Mouse (Mus musculus): ENCODE measurements around the gene Vps29. TPM values are rescaled to one million over a fixed set of nuclear protein-coding genes. Genes with fewer than 3 reads are reported as not detected.

Gene Vps29
- polyA plus RNA-seq (2015; fragmentation: Nextera tagmentation; extraction: Ambion mirVana): 131 and 141 TPM in 2 replicates

DNA sequence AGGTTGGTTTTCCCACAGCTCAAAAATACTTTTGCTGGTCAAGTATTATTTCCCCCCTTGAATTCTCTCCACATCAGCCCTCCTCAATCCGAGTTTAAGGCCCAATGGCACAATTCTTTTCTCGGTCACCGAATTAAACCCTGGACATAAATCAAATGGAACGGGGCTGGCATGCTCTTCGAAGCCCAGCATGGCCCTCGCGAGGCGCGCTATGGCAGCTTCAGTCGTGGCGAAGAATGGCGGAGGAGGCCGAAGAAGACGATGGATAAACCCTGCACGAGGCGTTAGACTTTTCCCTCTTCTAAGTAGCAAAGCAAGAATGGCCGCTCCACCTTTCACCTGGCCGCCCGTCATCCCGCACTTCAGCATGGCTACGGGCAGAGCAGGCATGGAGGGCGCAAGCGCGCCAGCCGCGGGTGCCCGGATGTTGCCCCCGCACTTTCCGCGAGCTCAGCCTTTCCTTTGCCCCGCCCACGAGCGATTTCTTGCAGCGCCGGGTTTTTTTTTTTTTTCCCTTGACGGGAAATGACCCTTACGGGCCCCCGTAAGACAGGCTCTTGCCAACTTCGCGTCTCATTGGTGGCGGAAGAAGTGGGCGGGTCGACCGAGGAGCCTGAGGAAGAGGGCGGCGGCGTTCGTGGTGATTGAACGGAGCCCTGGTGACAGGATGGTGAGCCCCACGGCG is at the start of gene Vps29, which contains the start of gene Rad9b:
Gene Vps29 (plus strand): TSS at position 563 of the 685 bp plus-strand sequence.
Gene Rad9b (minus strand): TSS at position 427 of the 685 bp plus-strand sequence.
- no peaks in the 10 kb centered on the region for H3K27me3 ChIP-seq
- DNase-seq (peak; percentile 98), ATAC-seq (ENCODE audit: low read depth) (peak; percentile 94)
- peaks cover 25% of the 10 kb centered on the region for H3K4me1 ChIP-seq (replicated peaks)
- peak within 1 kb of the TSS; percentile 92 for H3K4me2 ChIP-seq
- H3K9me3 ChIP-seq (replicated peaks): no peaks in the 10 kb centered on the region
- WGBS (ENCODE audit: insufficient replicate concordance): 2% methylated on average over 51 of the region's 51 CpGs
- H3K9ac ChIP-seq: peak within 1 kb of the TSS; percentile 92
- peak within 1 kb of the TSS; percentile 97 for H3K4me3 ChIP-seq (replicated peaks)
- peak within 1 kb of the TSS; percentile 78 for H3K27ac ChIP-seq
- no peaks in the 10 kb centered on the region for H3K36me3 ChIP-seq

DNA sequence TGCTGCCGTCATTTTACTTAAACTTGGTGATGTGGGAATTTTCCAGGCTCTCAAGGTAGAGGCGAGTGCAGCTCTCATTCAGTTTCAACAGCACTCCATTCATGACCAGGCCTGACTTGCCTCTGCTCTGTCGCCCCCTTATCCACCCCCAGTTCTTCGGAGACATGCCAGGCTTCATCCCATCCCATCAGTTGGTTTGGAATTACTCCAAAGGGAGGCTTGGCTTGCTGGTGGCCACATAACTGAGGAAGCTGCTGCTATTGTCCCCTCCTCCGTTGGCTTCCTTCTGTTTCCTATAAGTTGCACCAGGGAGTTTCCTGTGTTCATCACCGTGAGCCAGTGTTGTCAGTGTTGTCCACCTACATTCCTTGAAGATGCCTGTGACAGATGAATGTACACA is 49.6 kb upstream of the Vps29 start:
- Histone ChIP-seq H3K9ac (no peak overlapping the region), H3K36me3 (peaks cover 12% of the 10 kb centered on the region), H3K27me3 (no peaks in the 10 kb centered on the region), H3K4me3 (replicated peaks) (no peak overlapping the region), H3K27ac (no peak overlapping the region), H3K9me3 (replicated peaks) (no peaks in the 10 kb centered on the region), H3K4me2 (no peak overlapping the region), H3K4me1 (replicated peaks) (peaks cover 41% of the 10 kb centered on the region)
- WGBS (ENCODE audit: insufficient replicate concordance): 60% methylated on average over 6 of the region's 6 CpGs
- DNase-seq (no peak), ATAC-seq (ENCODE audit: low read depth) (no peak)

DNA sequence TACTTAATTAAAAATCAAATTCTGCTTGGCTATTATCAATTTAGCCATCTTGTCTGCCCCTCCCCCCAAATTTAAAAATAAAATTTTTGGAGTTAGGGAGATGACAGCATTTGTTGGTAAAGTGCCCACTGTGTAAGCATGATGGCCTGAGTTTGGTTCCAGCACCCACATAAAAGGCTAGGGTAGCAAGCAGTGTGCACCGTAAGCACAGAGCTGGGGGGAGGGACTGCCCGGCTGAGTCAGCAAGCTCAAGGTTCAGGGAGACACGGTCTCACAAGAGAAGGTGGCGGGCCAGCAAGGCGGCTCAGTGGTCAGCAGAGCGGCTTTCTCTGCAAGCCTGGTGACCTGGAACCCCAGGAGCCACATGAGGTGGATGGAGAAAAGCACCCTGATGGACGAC is 48.7 kb upstream of the Vps29 start:
- DNase-seq: no peak
- ATAC-seq (ENCODE audit: low read depth): no peak
- Histone ChIP-seq H3K9me3 (replicated peaks) (no peaks in the 10 kb centered on the region), H3K27ac (no peak overlapping the region), H3K4me3 (replicated peaks) (no peak overlapping the region), H3K9ac (no peak overlapping the region), H3K27me3 (no peaks in the 10 kb centered on the region), H3K4me2 (no peak overlapping the region), H3K36me3 (peaks cover 13% of the 10 kb centered on the region), H3K4me1 (replicated peaks) (peaks cover 41% of the 10 kb centered on the region)
- 79% methylated on average over 7 of the region's 7 CpGs for WGBS (ENCODE audit: insufficient replicate concordance)

DNA sequence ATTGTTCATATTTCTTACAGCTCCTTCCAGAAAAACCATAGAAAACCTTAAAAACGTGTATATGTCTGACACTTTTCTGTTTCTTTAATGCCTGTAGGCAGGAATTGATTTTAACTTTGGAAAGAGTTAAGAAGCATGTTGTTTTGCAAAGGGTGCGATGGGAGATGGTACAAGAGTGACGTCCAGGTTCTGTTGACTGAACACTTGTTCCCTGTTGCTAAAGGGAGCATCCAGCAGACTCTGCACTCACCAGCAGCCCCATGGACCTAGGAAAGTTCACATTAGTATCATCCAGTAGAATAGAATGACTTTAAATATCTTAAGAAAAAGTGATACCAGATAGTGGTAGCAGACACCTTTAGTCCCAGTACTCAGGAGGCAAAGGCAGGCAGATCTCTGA is 47.6 kb upstream of the Vps29 start:
- DNase-seq: no peak
- ATAC-seq (ENCODE audit: low read depth): no peak
- Histone ChIP-seq H3K36me3 (peaks cover 23% of the 10 kb centered on the region), H3K4me2 (no peak overlapping the region), H3K9ac (no peak overlapping the region), H3K4me3 (replicated peaks) (no peak overlapping the region), H3K4me1 (replicated peaks) (peaks cover 39% of the 10 kb centered on the region), H3K27me3 (no peaks in the 10 kb centered on the region), H3K9me3 (replicated peaks) (no peaks in the 10 kb centered on the region), H3K27ac (no peak overlapping the region)
- 82% methylated on average over 3 of the region's 3 CpGs for WGBS (ENCODE audit: insufficient replicate concordance)

DNA sequence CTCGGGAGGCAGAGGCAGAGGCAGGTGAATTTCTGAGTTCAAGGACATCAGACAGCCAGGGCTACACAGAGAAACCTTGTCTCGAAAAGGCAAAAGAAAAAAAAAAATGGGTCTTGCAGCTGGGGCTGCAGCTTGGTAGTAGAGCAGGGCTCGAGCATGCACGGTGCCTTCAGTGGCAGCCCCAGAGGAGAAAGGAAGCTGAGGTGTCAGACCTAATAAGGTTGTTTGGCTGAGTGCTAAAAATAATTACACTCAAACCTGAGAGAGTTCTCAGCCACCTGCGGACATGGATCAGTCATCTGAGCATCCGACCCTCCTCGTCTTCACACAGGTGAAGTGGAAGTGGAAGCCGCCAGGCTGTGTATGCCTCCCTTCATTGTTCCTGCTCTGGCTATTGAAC is 43.5 kb upstream of the Vps29 start:
- H3K9ac ChIP-seq: no peak overlapping the region
- no peak overlapping the region for H3K4me3 ChIP-seq (replicated peaks)
- H3K4me2 ChIP-seq: no peak overlapping the region
- no peak for ATAC-seq (ENCODE audit: low read depth)
- WGBS (ENCODE audit: insufficient replicate concordance): 80% methylated on average over 8 of the region's 8 CpGs
- peaks cover 46% of the 10 kb centered on the region for H3K36me3 ChIP-seq
- no peak overlapping the region for H3K27ac ChIP-seq
- H3K4me1 ChIP-seq (replicated peaks): peaks cover 25% of the 10 kb centered on the region
- H3K9me3 ChIP-seq (replicated peaks): no peaks in the 10 kb centered on the region
- DNase-seq: no peak
- no peaks in the 10 kb centered on the region for H3K27me3 ChIP-seq

DNA sequence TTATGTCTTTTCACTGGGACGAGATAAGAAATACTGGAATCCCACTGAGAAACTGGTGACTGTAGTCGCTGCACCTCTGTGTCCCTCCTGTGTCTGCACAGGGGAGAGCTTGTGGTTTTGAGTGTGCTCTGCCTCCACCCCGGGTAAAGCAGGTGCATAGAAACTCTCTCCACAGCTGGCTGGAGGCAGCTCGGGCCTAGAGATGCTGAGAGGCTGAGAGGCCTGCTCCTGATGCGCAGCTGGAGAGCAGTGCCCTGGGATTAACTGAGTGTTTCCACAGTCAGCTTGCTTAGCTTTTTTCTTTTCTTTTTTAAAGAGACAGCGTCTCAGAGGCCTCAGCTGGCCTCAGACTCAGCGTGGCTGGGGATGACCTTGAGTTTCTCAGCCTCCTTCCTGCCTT is 42.5 kb upstream of the Vps29 start:
- Histone ChIP-seq H3K36me3 (peaks cover 50% of the 10 kb centered on the region), H3K9ac (no peak overlapping the region), H3K27me3 (no peaks in the 10 kb centered on the region), H3K4me3 (replicated peaks) (no peak overlapping the region), H3K27ac (no peak overlapping the region), H3K4me1 (replicated peaks) (peaks cover 29% of the 10 kb centered on the region), H3K4me2 (no peak overlapping the region), H3K9me3 (replicated peaks) (no peaks in the 10 kb centered on the region)
- DNase-seq: no peak
- WGBS (ENCODE audit: insufficient replicate concordance): 75% methylated on average over 7 of the region's 7 CpGs
- ATAC-seq (ENCODE audit: low read depth): no peak

DNA sequence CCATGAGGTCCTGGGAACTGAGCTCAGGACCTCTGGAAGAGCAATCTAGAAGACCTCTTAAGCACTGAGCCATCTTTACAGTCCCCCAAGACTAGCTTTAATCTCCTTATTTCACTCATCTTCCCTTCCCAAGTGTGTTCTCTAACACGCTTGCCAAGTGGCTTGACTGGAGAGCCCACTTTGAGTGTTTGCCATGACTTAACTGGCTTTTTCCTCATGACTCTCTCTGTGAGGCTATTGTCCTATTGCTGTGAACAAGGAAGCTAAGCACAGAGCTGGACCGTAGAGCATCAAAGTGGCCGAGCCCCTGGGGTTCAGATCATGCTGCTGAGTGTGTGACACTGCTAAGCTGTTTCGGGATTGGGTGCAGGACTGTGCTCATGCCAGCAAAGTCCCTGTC is 41.8 kb upstream of the Vps29 start:
- Histone ChIP-seq H3K4me1 (replicated peaks) (peaks cover 36% of the 10 kb centered on the region), H3K27ac (no peak overlapping the region), H3K4me3 (replicated peaks) (no peak overlapping the region), H3K9ac (no peak overlapping the region), H3K9me3 (replicated peaks) (no peaks in the 10 kb centered on the region), H3K4me2 (no peak overlapping the region), H3K27me3 (no peaks in the 10 kb centered on the region), H3K36me3 (peaks cover 54% of the 10 kb centered on the region)
- ATAC-seq (ENCODE audit: low read depth) (no peak), DNase-seq (no peak)
- 78% methylated on average over 4 of the region's 4 CpGs for WGBS (ENCODE audit: insufficient replicate concordance)

DNA sequence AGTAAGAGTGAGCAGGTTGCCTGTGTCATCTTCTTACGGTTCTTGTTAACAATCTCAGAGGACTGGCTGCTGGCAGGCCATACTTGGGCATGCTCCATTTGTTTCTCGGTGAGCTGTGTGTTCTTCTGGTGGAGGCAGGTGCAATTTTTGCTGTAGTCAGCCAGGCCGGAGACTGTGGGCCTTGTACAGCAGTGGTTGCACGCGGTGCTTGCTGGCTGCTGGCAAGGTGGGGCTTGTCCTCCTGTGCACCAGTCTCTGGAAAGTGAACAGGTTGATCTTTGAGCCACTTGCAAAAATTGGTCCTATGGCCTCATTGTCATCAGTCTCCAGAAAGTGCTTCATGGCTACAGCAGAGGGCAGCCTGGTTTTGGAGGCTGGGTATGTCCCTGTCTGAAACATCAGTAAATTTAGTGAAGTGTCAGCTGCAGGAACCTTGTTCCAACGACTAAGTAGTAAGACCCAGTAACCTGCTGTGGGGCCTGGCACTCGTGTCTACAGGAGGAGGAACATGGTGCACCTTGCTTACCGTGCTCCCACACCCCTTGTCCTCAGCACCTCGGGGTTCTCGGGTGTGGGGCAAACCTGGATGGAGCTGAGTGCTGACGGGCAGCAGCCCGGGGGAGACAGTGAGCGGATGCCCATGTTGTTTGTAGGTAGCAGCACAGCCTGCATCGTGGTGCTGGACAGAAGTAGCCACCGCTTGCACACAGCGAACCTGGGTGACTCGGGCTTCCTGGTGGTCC is 41.1 kb upstream of the Vps29 start:
- H3K36me3 ChIP-seq: peaks cover 55% of the 10 kb centered on the region
- no peak overlapping the region for H3K27ac ChIP-seq
- no peaks in the 10 kb centered on the region for H3K27me3 ChIP-seq
- H3K4me2 ChIP-seq: no peak overlapping the region
- H3K4me3 ChIP-seq (replicated peaks): no peak overlapping the region
- no peak overlapping the region for H3K9ac ChIP-seq
- DNase-seq (no peak), ATAC-seq (ENCODE audit: low read depth) (no peak)
- no peaks in the 10 kb centered on the region for H3K9me3 ChIP-seq (replicated peaks)
- WGBS (ENCODE audit: insufficient replicate concordance): 78% methylated on average over 17 of the region's 17 CpGs
- peaks cover 40% of the 10 kb centered on the region for H3K4me1 ChIP-seq (replicated peaks)

DNA sequence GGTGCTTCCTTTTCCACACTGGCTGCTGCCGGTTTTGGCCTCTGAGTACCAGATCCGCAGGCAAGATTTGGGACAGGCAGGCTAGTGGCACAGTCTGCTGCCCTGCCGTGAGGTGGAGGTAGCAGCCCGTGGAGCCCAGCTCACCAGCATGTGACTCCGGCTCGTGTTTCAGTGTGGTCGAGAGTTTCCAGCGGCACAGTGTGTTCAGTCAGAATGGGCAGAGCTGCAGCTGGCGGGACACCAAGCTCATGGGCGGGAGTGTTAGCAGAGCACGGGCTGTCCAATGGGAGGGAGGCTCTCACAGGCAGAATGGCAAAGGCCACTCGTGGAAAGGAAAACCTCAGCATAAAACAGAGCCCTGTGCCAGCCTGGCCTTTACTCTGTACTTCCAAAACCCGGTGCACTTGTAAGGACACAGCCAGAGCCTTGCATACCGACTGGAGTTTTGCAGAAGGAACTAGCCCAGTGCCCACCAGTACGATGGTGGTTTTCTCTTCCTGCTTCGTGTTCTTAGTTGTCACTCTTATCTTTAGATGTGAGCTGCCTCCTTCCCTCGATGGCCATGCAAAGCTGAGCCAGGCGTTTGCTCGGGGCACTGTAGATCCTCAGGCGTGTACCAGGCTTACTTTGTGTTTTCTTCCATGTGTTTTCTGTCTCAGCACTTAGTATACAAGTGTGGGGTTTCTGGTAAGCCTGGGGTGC is 39.1 kb upstream of the Vps29 start:
- H3K27me3 ChIP-seq: no peaks in the 10 kb centered on the region
- peak overlapping the region; percentile 33; the same call in 1 of the 2 replicates for H3K9ac ChIP-seq
- ATAC-seq (ENCODE audit: low read depth): peak; percentile 49
- H3K4me1 ChIP-seq (replicated peaks): peaks cover 40% of the 10 kb centered on the region
- H3K36me3 ChIP-seq: peaks cover 58% of the 10 kb centered on the region
- H3K27ac ChIP-seq: peak overlapping the region; percentile 60
- DNase-seq: no peak
- H3K4me3 ChIP-seq (replicated peaks): no peak overlapping the region
- no peaks in the 10 kb centered on the region for H3K9me3 ChIP-seq (replicated peaks)
- 18% methylated on average over 20 of the region's 20 CpGs for WGBS (ENCODE audit: insufficient replicate concordance)
- H3K4me2 ChIP-seq: peak overlapping the region; percentile 28

DNA sequence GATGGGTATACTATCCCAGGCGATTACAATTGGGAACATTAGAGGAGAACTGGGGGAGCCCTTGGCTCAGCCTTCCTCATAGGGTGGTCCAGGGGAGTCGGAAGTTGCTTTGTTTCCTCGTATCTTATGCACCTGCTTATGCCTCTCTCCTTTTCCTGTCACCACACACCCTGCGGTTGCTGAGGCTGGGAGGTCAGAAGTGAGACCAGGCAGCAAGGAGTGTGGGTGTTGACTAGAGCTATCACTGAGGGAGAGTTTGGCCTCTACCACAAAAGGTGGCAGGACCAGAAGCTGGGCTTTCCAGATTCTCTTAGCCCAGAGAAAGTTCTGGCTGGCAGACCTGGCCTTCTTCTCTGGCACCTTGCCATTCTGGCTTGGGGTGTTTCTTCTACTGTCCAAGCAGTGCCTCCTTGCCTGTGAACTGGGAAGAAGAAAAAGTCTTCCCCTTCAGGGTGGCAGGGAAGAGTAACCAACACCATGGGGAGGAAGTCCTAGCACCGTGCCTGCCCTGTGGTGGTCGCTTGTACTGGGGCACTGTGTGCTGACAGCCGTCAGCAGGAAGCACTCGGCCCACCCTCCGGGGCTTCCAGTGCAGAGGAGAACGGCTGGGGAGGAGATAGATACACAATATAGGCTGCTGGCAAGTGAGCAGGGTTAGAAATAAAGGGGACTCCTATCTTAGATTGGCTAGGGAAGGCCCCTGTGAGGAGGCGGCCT is 36.7 kb upstream of the Vps29 start:
- Histone ChIP-seq H3K27me3 (no peaks in the 10 kb centered on the region), H3K27ac (0 out of 2 replicates have a peak overlapping the region, but pooled peaks have one; percentile 11), H3K36me3 (peaks cover 60% of the 10 kb centered on the region), H3K9me3 (replicated peaks) (no peaks in the 10 kb centered on the region), H3K4me2 (no peak overlapping the region), H3K4me3 (replicated peaks) (no peak overlapping the region), H3K9ac (no peak overlapping the region), H3K4me1 (replicated peaks) (peaks cover 40% of the 10 kb centered on the region)
- no peak for ATAC-seq (ENCODE audit: low read depth)
- no peak for DNase-seq
- WGBS (ENCODE audit: insufficient replicate concordance): 42% methylated on average over 11 of the region's 11 CpGs

DNA sequence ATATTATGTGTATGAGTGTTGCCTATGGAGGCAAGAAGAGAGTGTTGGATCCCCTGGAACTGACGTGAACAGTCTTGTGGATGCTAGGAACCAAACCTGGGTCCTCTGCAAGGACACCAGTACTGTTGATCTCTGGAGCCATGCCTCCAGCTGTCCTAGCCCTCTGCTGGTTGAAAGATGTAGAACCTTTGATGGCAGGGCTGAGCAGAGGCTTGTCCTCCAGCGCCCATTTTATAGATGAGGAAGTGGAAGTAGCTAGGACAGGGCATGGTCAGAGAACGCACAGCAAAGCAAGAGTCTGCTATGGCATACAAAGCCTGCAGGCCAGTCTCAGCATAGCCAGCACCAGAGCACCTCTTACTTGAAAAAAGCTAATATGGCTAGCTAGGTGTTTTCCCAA is 36.1 kb upstream of the Vps29 start:
- H3K4me3 ChIP-seq (replicated peaks): no peak overlapping the region
- DNase-seq (no peak), ATAC-seq (ENCODE audit: low read depth) (0 out of 2 replicates have a peak, but pooled peaks have one; percentile 27)
- H3K4me2 ChIP-seq: no peak overlapping the region
- H3K27ac ChIP-seq: no peak overlapping the region
- no peaks in the 10 kb centered on the region for H3K27me3 ChIP-seq
- 55% methylated on average over 3 of the region's 3 CpGs for WGBS (ENCODE audit: insufficient replicate concordance)
- no peaks in the 10 kb centered on the region for H3K9me3 ChIP-seq (replicated peaks)
- H3K36me3 ChIP-seq: peaks cover 58% of the 10 kb centered on the region
- H3K4me1 ChIP-seq (replicated peaks): peaks cover 40% of the 10 kb centered on the region
- no peak overlapping the region for H3K9ac ChIP-seq
